Mouse (Mus musculus) heart, postnatal 0 days (tissue): ENCODE data around the gene Pafah1b3. TPM values are rescaled to one million over a fixed set of nuclear protein-coding genes. Genes with fewer than 3 reads are reported as not detected.
A peak's percentile ranks its signal among the peaks of the same experiment; 100 is the strongest.

Experiments
- ATAC-seq: fragments of 200-750 bp; cut with Nextera tagmentation; 2 replicates; pipeline ENCODE4 v1.8.0; 2017; ENCODE audit warnings: low read depth, moderate number of reproducible peaks, moderate library complexity; ENCODE audit not compliant: insufficient read depth
- DNase-seq: peaks from one replicate; pipeline ENCODE4 v3.0.0-alpha.2; 2016; ENCODE audit warnings: low spot score
- H3K27ac ChIP-seq: fragments of 300-500 bp; sonication (generic); 2 replicates; pipeline ENCODE4 v1.5.1; 2014; ENCODE audit warnings: low read depth, mild to moderate bottlenecking
- H3K27me3 ChIP-seq: fragments of 300-500 bp; sonication (generic); 2 replicates; pipeline ENCODE4 v1.6.1; 2014; ENCODE audit warnings: low read length, mixed read lengths; ENCODE audit not compliant: control insufficient read depth, insufficient read depth
- H3K36me3 ChIP-seq: fragments of 300-500 bp; sonication (generic); replicated peaks from 2 replicates; pipeline ENCODE4 v1.6.1; 2014; ENCODE audit warnings: low read length, mixed read lengths; ENCODE audit not compliant: control insufficient read depth, insufficient read depth
- H3K4me1 ChIP-seq: fragments of 300-500 bp; sonication (generic); 2 replicates; pipeline ENCODE4 v1.6.1; 2014; ENCODE audit warnings: antibody characterized with exemption; ENCODE audit not compliant: control insufficient read depth, insufficient read depth
- H3K4me2 ChIP-seq: fragments of 300-500 bp; sonication (generic); 2 replicates; pipeline ENCODE4 v1.6.1; 2014; ENCODE audit warnings: low read depth, mild to moderate bottlenecking, low read length, moderate library complexity
- H3K4me3 ChIP-seq: fragments of 300-500 bp; sonication (generic); 2 replicates; pipeline ENCODE4 v1.5.1; 2014; ENCODE audit warnings: low read depth, low read length
- H3K9ac ChIP-seq: fragments of 300-500 bp; sonication (generic); replicated peaks from 2 replicates; pipeline ENCODE4 v1.6.1; 2014; ENCODE audit warnings: low read depth, low read length, mixed read lengths
- H3K9me3 ChIP-seq: fragments of 300-500 bp; sonication (generic); replicated peaks from 2 replicates; pipeline ENCODE4 v1.6.1; 2016; ENCODE audit warnings: low read length; ENCODE audit not compliant: control insufficient read depth
- CTCF ChIP-seq: IDR thresholded peaks from 2 replicates; pipeline ENCODE4 v1.5.1; 2016; ENCODE audit warnings: antibody characterized with exemption, control low read depth, low read depth
- EP300 ChIP-seq: IDR thresholded peaks from 2 replicates; pipeline ENCODE4 v1.6.1; 2016; ENCODE audit warnings: antibody characterized with exemption, low read depth
- WGBS: fragments of 180-500 bp; shearing (Covaris S2); extraction: QIAGEN DNeasy Blood & Tissue Kit; methylation state at CpG from one replicate; pipeline ENCODE4 v1.1.7; 2014; 5-methylcytosine and 5-hydroxymethylcytosine counted together
- polyA plus RNA-seq: library from polyadenylated mRNA; unstranded; fragments of >200 nt; fragmentation: Nextera tagmentation; extraction: Ambion mirVana; gene quantifications from 2 replicates; pipeline ENCODE4 v1.2.1, GENCODE M21; 2015
- total RNA-seq: library from RNA; depleted of rRNA; stranded (reverse); fragments of >200 nt; gene quantifications from 2 replicates; pipeline ENCODE4 v1.2.3, GENCODE M21; 2014; ENCODE audit warnings: low replicate concordance

Pafah1b3 gene
- total and polyA plus RNA-seq, 2 experiments from 2014 or later, result 57.3 to 161 TPM

- peaks cover 40% of the 10 kb centered on the region for H3K4me1 ChIP-seq
- WGBS, result 38% methylated on average over 9 of the region's 9 CpGs
- peak; percentile 49 for DNase-seq
Measured at GRCm38 (mm10) chr7:25275555-25276298, 22.1 kb downstream of the Pafah1b3 start.

GRCm38 (mm10) chr7:25274996-25275395 lies 22.8 kb downstream of the Pafah1b3 start:
- no peak overlapping the region for H3K4me2 ChIP-seq
- no peak overlapping the region for H3K4me3 ChIP-seq
- H3K4me1 ChIP-seq, result peaks cover 33% of the 10 kb centered on the region
- H3K36me3 ChIP-seq, result peaks cover 25% of the 10 kb centered on the region
- no peaks in the 10 kb centered on the region for H3K9me3 ChIP-seq
- TF ChIP-seq EP300, result no peak
- no peak for TF ChIP-seq CTCF
- H3K27me3 ChIP-seq, result no peaks in the 10 kb centered on the region
- WGBS, result 78% methylated on average over 3 of the region's 3 CpGs
- peak overlapping the region; percentile 99 for H3K27ac ChIP-seq
- no peak overlapping the region for H3K9ac ChIP-seq
- ATAC-seq, result no peak
- no peak for DNase-seq

More at GRCm38 (mm10) chr7:25275555-25276298, 22.1 kb downstream of the Pafah1b3 start:
- Histone ChIP-seq H3K9me3 (no peaks in the 10 kb centered on the region), H3K27ac (peak overlapping the region; percentile 99), H3K9ac (peak overlapping the region; percentile 33; the same call in 1 of the 2 replicates), H3K36me3 (peaks cover 25% of the 10 kb centered on the region), H3K4me3 (no peak overlapping the region), H3K4me2 (0 out of 2 replicates have a peak overlapping the region, but pooled peaks have one; percentile 9), H3K27me3 (no peaks in the 10 kb centered on the region)
- TF ChIP-seq CTCF (no peak), EP300 (0 out of 2 replicates have a peak, but pooled peaks have one; percentile 54)
- no peak for ATAC-seq

DNA sequence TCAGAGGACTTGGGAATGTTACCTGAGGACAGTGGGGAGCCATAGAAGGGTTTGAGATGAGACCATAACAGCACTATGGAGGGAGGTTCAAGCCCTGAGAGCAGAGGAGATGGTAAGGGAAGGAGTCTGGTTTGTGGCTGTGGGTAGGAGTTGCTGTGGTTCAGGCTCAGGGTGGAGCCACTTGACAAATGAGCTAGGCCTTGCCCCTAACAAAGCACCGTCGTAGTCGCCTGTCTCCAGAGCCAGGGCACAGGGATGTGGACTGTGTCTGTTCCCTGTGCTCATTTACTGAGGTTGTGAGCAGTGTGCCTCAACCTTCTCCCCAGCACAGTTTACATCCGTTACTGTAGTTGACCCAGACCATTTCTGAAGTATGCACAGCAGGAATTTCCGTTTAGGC lies 23.2 kb downstream of the Pafah1b3 start:
- no peaks in the 10 kb centered on the region for H3K27me3 ChIP-seq
- H3K4me3 ChIP-seq, result no peak overlapping the region
- H3K4me2 ChIP-seq, result no peak overlapping the region
- H3K36me3 ChIP-seq, result peaks cover 25% of the 10 kb centered on the region
- peaks cover 33% of the 10 kb centered on the region for H3K4me1 ChIP-seq
- H3K27ac ChIP-seq, result peak overlapping the region; percentile 99
- no peak for DNase-seq
- TF ChIP-seq EP300 (no peak), CTCF (no peak)
- no peaks in the 10 kb centered on the region for H3K9me3 ChIP-seq
- ATAC-seq, result no peak
- WGBS, result 53% methylated on average over 5 of the region's 5 CpGs
- H3K9ac ChIP-seq, result no peak overlapping the region

GRCm38 (mm10) chr7:25273259-25274241 lies 24.2 kb downstream of the Pafah1b3 start:
- Histone ChIP-seq H3K4me1 (peaks cover 43% of the 10 kb centered on the region), H3K4me3 (no peak overlapping the region), H3K9me3 (no peaks in the 10 kb centered on the region), H3K27me3 (no peaks in the 10 kb centered on the region), H3K36me3 (peaks cover 25% of the 10 kb centered on the region), H3K27ac (no peak overlapping the region), H3K4me2 (no peak overlapping the region), H3K9ac (no peak overlapping the region)
- no peak for TF ChIP-seq CTCF
- no peak for TF ChIP-seq EP300
- DNase-seq (no peak), ATAC-seq (no peak)
- WGBS, result 79% methylated on average over 22 of the region's 22 CpGs

DNA sequence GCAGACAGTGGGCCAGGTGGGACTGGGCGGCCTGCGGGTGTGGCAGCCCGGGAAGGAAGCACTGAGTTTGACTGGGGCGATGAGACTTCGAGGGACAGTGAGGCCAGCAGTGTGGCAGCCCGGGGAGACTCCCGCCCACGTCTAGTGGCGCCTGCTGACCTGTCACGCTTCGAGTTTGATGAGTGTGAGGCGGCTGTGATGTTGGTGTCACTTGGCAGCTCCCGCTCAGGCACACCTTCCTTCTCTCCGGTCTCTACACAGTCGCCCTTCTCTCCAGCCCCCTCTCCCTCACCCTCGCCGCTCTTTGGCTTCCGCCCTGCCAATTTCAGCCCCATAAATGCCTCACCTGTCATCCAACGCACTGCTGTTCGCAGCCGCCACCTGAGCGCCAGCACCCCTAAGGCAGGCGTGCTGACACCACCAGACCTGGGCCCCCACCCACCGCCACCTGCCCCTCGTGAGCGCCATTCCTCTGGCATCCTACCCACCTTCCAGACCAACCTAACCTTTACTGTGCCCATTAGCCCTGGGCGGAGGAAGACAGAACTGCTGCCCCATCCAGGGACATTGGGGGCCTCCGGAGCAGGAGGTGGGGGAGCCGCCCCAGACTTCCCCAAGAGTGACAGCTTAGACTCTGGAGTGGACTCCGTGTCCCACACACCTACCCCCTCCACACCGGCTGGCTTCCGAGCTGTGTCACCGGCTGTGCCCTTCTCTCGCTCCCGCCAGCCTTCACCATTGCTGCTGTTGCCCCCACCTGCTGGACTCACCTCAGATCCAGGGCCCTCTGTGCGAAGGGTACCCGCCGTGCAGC lies 25.1 kb downstream of the Pafah1b3 start:
- DNase-seq (no peak), ATAC-seq (no peak)
- Histone ChIP-seq H3K4me2 (no peak overlapping the region), H3K9me3 (no peaks in the 10 kb centered on the region), H3K9ac (no peak overlapping the region), H3K36me3 (peaks cover 25% of the 10 kb centered on the region), H3K4me1 (peaks cover 40% of the 10 kb centered on the region), H3K4me3 (no peak overlapping the region), H3K27me3 (no peaks in the 10 kb centered on the region), H3K27ac (no peak overlapping the region)
- TF ChIP-seq EP300, result no peak
- TF ChIP-seq CTCF, result no peak
- WGBS, result 81% methylated on average over 38 of the region's 38 CpGs
